Mouse (Mus musculus): ENCODE measurements around the gene Zfp14. TPM values are rescaled to one million over a fixed set of nuclear protein-coding genes. Genes with fewer than 3 reads are reported as not detected.

The Zfp14 gene
- total RNA-seq, 1 experiment: 2.1 TPM

DNA sequence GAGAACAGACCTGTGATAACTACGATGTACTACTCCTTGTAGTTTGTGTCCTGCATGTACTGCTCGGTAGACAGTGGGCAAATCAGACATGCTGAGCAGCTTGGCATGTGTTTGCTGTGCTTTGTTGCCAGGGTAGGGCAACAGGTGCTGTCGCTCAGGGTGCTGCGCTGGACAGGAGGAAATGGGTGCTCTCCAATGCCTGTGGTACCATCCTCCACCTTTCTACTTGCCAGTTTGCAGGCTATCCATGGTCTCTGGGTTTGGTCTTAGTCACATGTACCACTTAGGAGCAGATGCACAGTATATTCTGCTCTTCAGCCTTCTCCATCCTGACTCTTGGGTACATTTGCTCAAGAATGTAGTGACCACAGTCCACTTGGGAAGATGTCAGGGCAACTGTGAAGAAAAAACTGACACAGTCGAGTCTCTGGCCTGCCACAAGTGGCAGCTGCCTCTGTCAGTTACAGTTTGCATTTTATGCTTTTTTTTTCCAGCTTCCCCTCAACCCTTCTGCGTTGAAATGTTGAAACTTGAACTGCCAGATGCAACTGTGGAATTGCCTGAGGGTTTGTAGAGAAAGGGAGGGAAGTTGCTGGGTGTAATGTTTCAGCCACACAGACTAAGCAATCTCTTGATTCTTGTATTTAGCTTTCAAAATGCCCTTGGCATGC is 43.0 kb downstream of the Zfp14 start:
- H3K9me3 ChIP-seq (ENCODE audit: control insufficient read depth, insufficient read depth, low read depth, low read length): no peaks in the 10 kb centered on the region
- peaks cover 0 to 8% of the 10 kb centered on the region in 2 experiments; a peak in 1 of 4 replicates for H3K4me1 ChIP-seq (ENCODE audit: control insufficient read depth in 2 of 2, insufficient read depth in 2 of 2, low read length in 2 of 2, poor library complexity in 1 of 2)
- TF ChIP-seq ZC3H11A (IDR thresholded peaks at IDR 0.05; ENCODE audit: borderline replicate concordance, low read depth, low read length): no peak
- TF ChIP-seq HCFC1 (IDR thresholded peaks at IDR 0.05; ENCODE audit: borderline replicate concordance, insufficient read depth, low read length): no peak
- no peak for TF ChIP-seq ZNF384 (IDR thresholded peaks at IDR 0.05; ENCODE audit: low read depth, low read length)
- no peak for TF ChIP-seq CHD2 (IDR thresholded peaks at IDR 0.05; ENCODE audit: low read depth, low read length)
- no peak for TF ChIP-seq MAFK (IDR thresholded peaks at IDR 0.05; ENCODE audit: insufficient read depth, low read depth, low read length)
- H3K27ac ChIP-seq (ENCODE audit: insufficient read depth, low read depth, low read length, poor library complexity, severe bottlenecking): no peak overlapping the region
- H3K36me3 ChIP-seq (ENCODE audit: control insufficient read depth, insufficient read depth, low read length, poor library complexity, severe bottlenecking): peaks cover 38% of the 10 kb centered on the region
- H3K9ac ChIP-seq (ENCODE audit: insufficient read depth, low read depth, low read length, poor library complexity, severe bottlenecking): no peak overlapping the region
- H3K4me3 ChIP-seq (ENCODE audit: insufficient read depth in 1 of 2, low read depth in 1 of 2, low read length in 2 of 2, poor library complexity in 1 of 2, severe bottlenecking in 1 of 2): no peak overlapping the region
- no peak for DNase-seq (ENCODE audit: low read depth, low spot score)
- in situ Hi-C loops (cut with MboI; ENCODE audit: low sequenced_read_pairs in 2 of 2, unreplicated experiment in 2 of 2): no loop called here

DNA sequence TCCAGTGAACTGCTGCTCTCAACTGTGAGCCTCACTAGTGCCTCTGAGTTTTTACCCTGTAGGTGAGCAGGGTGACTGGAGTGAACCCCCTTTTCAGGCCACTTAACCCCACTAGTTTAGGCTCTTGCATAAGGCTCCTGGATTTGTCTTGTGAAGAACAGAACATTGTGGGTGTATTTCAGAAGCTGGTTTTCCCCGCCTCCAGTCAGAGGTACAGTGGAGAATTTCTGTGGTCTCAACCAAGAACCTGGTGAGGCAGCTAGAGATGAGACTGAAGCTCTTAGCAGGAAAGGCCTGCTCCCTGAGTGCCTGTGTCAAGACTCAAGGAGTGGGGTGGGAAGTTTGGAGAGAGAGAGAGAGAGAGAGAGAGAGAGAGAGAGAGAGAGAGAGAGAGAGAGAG is 43.6 kb downstream of the Zfp14 start:
- Histone ChIP-seq H3K4me3 (ENCODE audit: insufficient read depth in 1 of 2, low read depth in 1 of 2, low read length in 2 of 2, poor library complexity in 1 of 2, severe bottlenecking in 1 of 2) (no peak overlapping the region), H3K27ac (ENCODE audit: insufficient read depth, low read depth, low read length, poor library complexity, severe bottlenecking) (no peak overlapping the region), H3K36me3 (ENCODE audit: control insufficient read depth, insufficient read depth, low read length, poor library complexity, severe bottlenecking) (peaks cover 40% of the 10 kb centered on the region), H3K9ac (ENCODE audit: insufficient read depth, low read depth, low read length, poor library complexity, severe bottlenecking) (no peak overlapping the region), H3K9me3 (ENCODE audit: control insufficient read depth, insufficient read depth, low read depth, low read length) (no peaks in the 10 kb centered on the region), H3K4me1 (ENCODE audit: control insufficient read depth in 2 of 2, insufficient read depth in 2 of 2, low read length in 2 of 2, poor library complexity in 1 of 2) (peaks cover 0 to 8% of the 10 kb centered on the region in 2 experiments; a peak in 1 of 4 replicates)
- TF ChIP-seq ZC3H11A (IDR thresholded peaks at IDR 0.05; ENCODE audit: borderline replicate concordance, low read depth, low read length): no peak
- TF ChIP-seq CHD2 (IDR thresholded peaks at IDR 0.05; ENCODE audit: low read depth, low read length): no peak
- TF ChIP-seq HCFC1 (IDR thresholded peaks at IDR 0.05; ENCODE audit: borderline replicate concordance, insufficient read depth, low read length): no peak
- TF ChIP-seq ZNF384 (IDR thresholded peaks at IDR 0.05; ENCODE audit: low read depth, low read length): no peak
- no peak for TF ChIP-seq MAFK (IDR thresholded peaks at IDR 0.05; ENCODE audit: insufficient read depth, low read depth, low read length)
- in situ Hi-C loops (cut with MboI; ENCODE audit: low sequenced_read_pairs in 2 of 2, unreplicated experiment in 2 of 2): no loop called here
- no peak for DNase-seq (ENCODE audit: low read depth, low spot score)

DNA sequence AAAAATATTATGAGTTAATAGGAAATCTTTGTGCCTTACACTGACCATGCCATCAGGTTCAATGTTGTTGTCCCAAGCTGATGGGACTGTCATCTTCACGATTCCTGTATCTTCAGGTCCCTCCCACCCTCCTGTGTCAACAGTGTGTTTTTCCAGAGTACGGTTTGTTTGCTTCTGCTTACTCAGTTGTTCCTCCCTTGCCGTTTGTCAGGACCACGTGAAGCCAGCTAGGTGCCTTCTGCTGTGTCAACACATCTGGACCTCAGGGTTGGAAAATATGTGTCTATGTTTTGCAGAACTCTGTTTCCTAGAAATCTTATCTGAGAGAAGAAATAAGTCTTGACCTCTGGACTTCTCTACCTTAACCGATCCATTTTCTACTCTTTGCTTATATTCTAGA is 50.6 kb downstream of the Zfp14 start:
- in situ Hi-C loops (cut with MboI; ENCODE audit: low sequenced_read_pairs in 2 of 2, unreplicated experiment in 2 of 2): no loop called here
- H3K4me3 ChIP-seq (ENCODE audit: insufficient read depth in 1 of 2, low read depth in 1 of 2, low read length in 2 of 2, poor library complexity in 1 of 2, severe bottlenecking in 1 of 2): no peak overlapping the region
- H3K27ac ChIP-seq (ENCODE audit: insufficient read depth, low read depth, low read length, poor library complexity, severe bottlenecking): no peak overlapping the region
- H3K4me1 ChIP-seq (ENCODE audit: control insufficient read depth in 2 of 2, insufficient read depth in 2 of 2, low read length in 2 of 2, poor library complexity in 1 of 2): no peaks in the 10 kb centered on the region
- H3K9ac ChIP-seq (ENCODE audit: insufficient read depth, low read depth, low read length, poor library complexity, severe bottlenecking): no peak overlapping the region
- DNase-seq (ENCODE audit: low read depth, low spot score): no peak
- TF ChIP-seq HCFC1 (IDR thresholded peaks at IDR 0.05; ENCODE audit: borderline replicate concordance, insufficient read depth, low read length) (no peak), ZNF384 (IDR thresholded peaks at IDR 0.05; ENCODE audit: low read depth, low read length) (no peak), MAFK (IDR thresholded peaks at IDR 0.05; ENCODE audit: insufficient read depth, low read depth, low read length) (no peak), CHD2 (IDR thresholded peaks at IDR 0.05; ENCODE audit: low read depth, low read length) (no peak), ZC3H11A (IDR thresholded peaks at IDR 0.05; ENCODE audit: borderline replicate concordance, low read depth, low read length) (no peak)
- H3K9me3 ChIP-seq (ENCODE audit: control insufficient read depth, insufficient read depth, low read depth, low read length): no peaks in the 10 kb centered on the region
- peaks cover 39% of the 10 kb centered on the region for H3K36me3 ChIP-seq (ENCODE audit: control insufficient read depth, insufficient read depth, low read length, poor library complexity, severe bottlenecking)

DNA sequence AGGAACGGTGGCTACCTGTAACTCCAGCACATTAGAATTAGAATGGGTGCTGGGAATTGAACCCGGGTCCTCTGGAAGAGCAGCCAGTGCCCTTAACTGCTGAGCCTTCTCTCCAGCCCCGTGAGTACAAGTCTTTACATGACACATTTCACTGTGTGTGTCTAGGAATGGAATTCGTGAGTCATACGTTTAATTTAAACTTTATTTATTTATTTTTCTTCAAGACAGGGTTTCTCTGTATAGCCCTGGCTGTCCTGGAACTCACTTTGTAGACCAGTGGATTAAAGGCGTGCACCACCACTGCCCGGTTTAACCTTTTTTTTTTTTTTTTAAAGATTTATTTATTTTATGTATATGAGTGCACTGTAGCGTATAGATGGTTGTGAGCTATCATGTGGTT is 56.0 kb downstream of the Zfp14 start:
- Histone ChIP-seq H3K9ac (ENCODE audit: insufficient read depth, low read depth, low read length, poor library complexity, severe bottlenecking) (no peak overlapping the region), H3K4me1 (ENCODE audit: control insufficient read depth in 2 of 2, insufficient read depth in 2 of 2, low read length in 2 of 2, poor library complexity in 1 of 2) (peaks cover 0 to 7% of the 10 kb centered on the region in 2 experiments; a peak in 2 of 4 replicates), H3K27ac (ENCODE audit: insufficient read depth, low read depth, low read length, poor library complexity, severe bottlenecking) (no peak overlapping the region), H3K9me3 (ENCODE audit: control insufficient read depth, insufficient read depth, low read depth, low read length) (no peaks in the 10 kb centered on the region), H3K4me3 (ENCODE audit: insufficient read depth in 1 of 2, low read depth in 1 of 2, low read length in 2 of 2, poor library complexity in 1 of 2, severe bottlenecking in 1 of 2) (no peak overlapping the region), H3K36me3 (ENCODE audit: control insufficient read depth, insufficient read depth, low read length, poor library complexity, severe bottlenecking) (peaks cover 44% of the 10 kb centered on the region)
- DNase-seq (ENCODE audit: low read depth, low spot score): no peak
- in situ Hi-C loops (cut with MboI; ENCODE audit: low sequenced_read_pairs in 2 of 2, unreplicated experiment in 2 of 2): no loop called here
- TF ChIP-seq ZNF384 (IDR thresholded peaks at IDR 0.05; ENCODE audit: low read depth, low read length) (no peak), CHD2 (IDR thresholded peaks at IDR 0.05; ENCODE audit: low read depth, low read length) (no peak), ZC3H11A (IDR thresholded peaks at IDR 0.05; ENCODE audit: borderline replicate concordance, low read depth, low read length) (no peak), MAFK (IDR thresholded peaks at IDR 0.05; ENCODE audit: insufficient read depth, low read depth, low read length) (no peak), HCFC1 (IDR thresholded peaks at IDR 0.05; ENCODE audit: borderline replicate concordance, insufficient read depth, low read length) (no peak)

Data from ES-E14 (cell line).